9 mouse cellular contexts compared by ENCODE assay signal in genomic region chr4:136898637-136899036, GRCm38 (mm10). TPM values are rescaled to one million over a fixed set of nuclear protein-coding genes. Genes with fewer than 3 reads are reported as not detected.
DNase-seq lines count a peak whose midpoint lies in the region; ATAC-seq and TF ChIP-seq lines count a peak whose summit lies in the region.
"Had no signal": no experiment of that assay in that cellular context is flagged by ENCODE, and none has a peak within 500 bp of the region (broad histone marks: within the 10 kb centered on the region; RNA-seq: fewer than 3 reads in every experiment).

Gene C1qa, minus strand, starts transcription at chr4:136898803.

- DNase-seq in lung, embryonic 14.5 days: no peak
- DNase-seq in lung, adult 18-20 months: no peak
- DNase-seq in heart, postnatal 0 days (ENCODE audit: low spot score): no peak
- DNase-seq in left cerebral cortex, postnatal 14 days (ENCODE audit: low spot score in 2 of 2): peak in 1 of 2 experiments; percentile 30
- DNase-seq in cerebellum, postnatal 36 days: no peak
- DNase-seq in thymus, postnatal 10 days (ENCODE audit: low spot score in 2 of 2): no peak

- no peak for TF ChIP-seq CTCF in lung, embryonic 14.5 days (IDR thresholded peaks at IDR 0.05; ENCODE audit: low read depth)
- TF ChIP-seq CTCF in heart, postnatal 0 days (IDR thresholded peaks at IDR 0.05; ENCODE audit: low read depth): no peak

- no peaks in the 10 kb centered on the region for H3K4me1 ChIP-seq in lung, embryonic 14.5 days (ENCODE audit: insufficient read depth)
- H3K4me1 ChIP-seq in embryonic facial prominence, embryonic 12.5 days: peaks cover 6% of the 10 kb centered on the region; the same call in 1 of the 2 replicates
- no peaks in the 10 kb centered on the region for H3K4me1 ChIP-seq in heart, postnatal 0 days (ENCODE audit: control insufficient read depth, insufficient read depth)
- 0 out of 2 replicates have a peak, but pooled peaks cover 3% of the 10 kb centered on the region for H3K4me1 ChIP-seq in stomach, embryonic 16.5 days (ENCODE audit: control insufficient read depth, insufficient read depth, low read length)

- H3K4me2 ChIP-seq in lung, embryonic 14.5 days: no peak within 1 kb of the TSS
- H3K4me2 ChIP-seq in embryonic facial prominence, embryonic 12.5 days (replicated peaks): no peak within 1 kb of the TSS
- no peak within 1 kb of the TSS for H3K4me2 ChIP-seq in heart, postnatal 0 days (ENCODE audit: low read depth, low read length)
- no peak within 1 kb of the TSS for H3K4me2 ChIP-seq in stomach, embryonic 16.5 days (ENCODE audit: low read depth, low read length)

- H3K9ac ChIP-seq in lung, embryonic 14.5 days: no peak within 1 kb of the TSS
- no peak within 1 kb of the TSS for H3K9ac ChIP-seq in embryonic facial prominence, embryonic 12.5 days
- no peak within 1 kb of the TSS for H3K9ac ChIP-seq in heart, postnatal 0 days (replicated peaks; ENCODE audit: low read depth, low read length)
- H3K9ac ChIP-seq in stomach, embryonic 16.5 days (ENCODE audit: low read length): no peak within 1 kb of the TSS

- intact Hi-C loops in left cerebral cortex, postnatal 14 days (cut with DNase I): loop anchor here (10.0 kb wide), 1 partner anchor 406 kb away; no protein-coding TSS in a partner anchor

- no peaks in the 10 kb centered on the region for H3K36me3 ChIP-seq in lung, embryonic 14.5 days (ENCODE audit: insufficient read depth)
- H3K36me3 ChIP-seq in embryonic facial prominence, embryonic 12.5 days: no peaks in the 10 kb centered on the region
- H3K36me3 ChIP-seq in heart, postnatal 0 days (replicated peaks; ENCODE audit: control insufficient read depth, insufficient read depth, low read length): no peaks in the 10 kb centered on the region
- H3K36me3 ChIP-seq in stomach, embryonic 16.5 days (ENCODE audit: control insufficient read depth, insufficient read depth, low read length): no peaks in the 10 kb centered on the region

- H3K9me3 ChIP-seq in lung, embryonic 14.5 days (ENCODE audit: low read depth, low read length): no peaks in the 10 kb centered on the region
- no peaks in the 10 kb centered on the region for H3K9me3 ChIP-seq in embryonic facial prominence, embryonic 12.5 days
- no peaks in the 10 kb centered on the region for H3K9me3 ChIP-seq in heart, postnatal 0 days (replicated peaks; ENCODE audit: control insufficient read depth, low read length)
- H3K9me3 ChIP-seq in stomach, embryonic 16.5 days (replicated peaks; ENCODE audit: control insufficient read depth, low read length): no peaks in the 10 kb centered on the region

- no peak within 1 kb of the TSS for H3K4me3 ChIP-seq in lung, embryonic 14.5 days (ENCODE audit: low read depth, low read length)
- no peak within 1 kb of the TSS for H3K4me3 ChIP-seq in embryonic facial prominence, embryonic 12.5 days
- no peak within 1 kb of the TSS for H3K4me3 ChIP-seq in heart, postnatal 0 days (ENCODE audit: low read depth, low read length)
- no peak within 1 kb of the TSS; the same call in 1 of the 2 replicates for H3K4me3 ChIP-seq in stomach, embryonic 16.5 days (replicated peaks; ENCODE audit: low read length)

- H3K27me3 ChIP-seq in lung, embryonic 14.5 days (ENCODE audit: insufficient read depth, low read length): peaks cover 44% of the 10 kb centered on the region
- H3K27me3 ChIP-seq in embryonic facial prominence, embryonic 12.5 days: peaks cover 51% of the 10 kb centered on the region
- peaks cover 54% of the 10 kb centered on the region for H3K27me3 ChIP-seq in heart, postnatal 0 days (ENCODE audit: control insufficient read depth, insufficient read depth, low read length)
- H3K27me3 ChIP-seq in stomach, embryonic 16.5 days (ENCODE audit: control insufficient read depth, insufficient read depth, low read length): peaks cover 3% of the 10 kb centered on the region; the same call in 1 of the 2 replicates

- ATAC-seq in lung, embryonic 14.5 days (ENCODE audit: insufficient read depth): no peak
- ATAC-seq in embryonic facial prominence, embryonic 12.5 days (ENCODE audit: insufficient number of reproducible peaks, insufficient read depth, low FRiP score, low TSS enrichment): no peak
- ATAC-seq in heart, postnatal 0 days (ENCODE audit: insufficient read depth, low read depth): no peak
- ATAC-seq in stomach, embryonic 16.5 days (ENCODE audit: insufficient read depth, low FRiP score): no peak

- TF ChIP-seq EP300 in heart, postnatal 0 days (IDR thresholded peaks at IDR 0.05; ENCODE audit: low read depth): no peak

- no peak within 1 kb of the TSS for H3K27ac ChIP-seq in lung, embryonic 14.5 days (ENCODE audit: low read depth)
- H3K27ac ChIP-seq in embryonic facial prominence, embryonic 12.5 days: no peak within 1 kb of the TSS
- no peak within 1 kb of the TSS for H3K27ac ChIP-seq in heart, postnatal 0 days (ENCODE audit: low read depth)
- H3K27ac ChIP-seq in stomach, embryonic 16.5 days (ENCODE audit: low read length): peak within 1 kb of the TSS; percentile 23; the same call in 1 of the 2 replicates

- 66% methylated on average over 9 of the region's 9 CpGs for WGBS in lung, embryonic 14.5 days
- WGBS in embryonic facial prominence, embryonic 12.5 days: 77% methylated on average over 9 of the region's 9 CpGs
- WGBS in heart, postnatal 0 days: 66% methylated on average over 9 of the region's 9 CpGs
- WGBS in stomach, embryonic 16.5 days: 56% methylated on average over 9 of the region's 9 CpGs

RNA-seq across cellular contexts. Expression of gene C1qa, which starts in this region (rescaled TPM):
- 26.2 and 29.6 TPM in 2 replicates for polyA plus RNA-seq in lung, embryonic 14.5 days (2014; fragmentation: Nextera tagmentation; extraction: Ambion mirVana)
- 16.2 and 17.3 TPM in 2 replicates for polyA plus RNA-seq in embryonic facial prominence, embryonic 12.5 days (2016; fragmentation: Nextera tagmentation; extraction: Ambion mirVana)
- 40.9 and 50.6 TPM in 2 replicates for total RNA-seq in heart, postnatal 0 days (2014; rRNA removed; ENCODE audit: low replicate concordance)
- polyA plus RNA-seq in heart, postnatal 0 days (2015; fragmentation: Nextera tagmentation; extraction: Ambion mirVana): 25.9 and 27.6 TPM in 2 replicates
- total RNA-seq in left cerebral cortex, postnatal 14 days (2021): 10 to 100 TPM; 42.5 to 44.9 TPM
- 60.6 and 76.6 TPM in 2 replicates for polyA plus RNA-seq in stomach, embryonic 16.5 days (2015; fragmentation: Nextera tagmentation; extraction: Ambion mirVana)
- total RNA-seq: neutrophil, adult 5-6 weeks had no signal
